Mouse (Mus musculus): ENCODE data around the gene Spc24.
"Not testable (repeated sequence)": the region's sequence is repeated elsewhere in the genome, so short reads cannot be mapped to it uniquely, and the experiment has no call there.

Spc24 gene

GRCm38 (mm10) chr9:21784517-21785307 is 24.6 kb upstream of the Spc24 start:
- no peak for DNase-seq (ENCODE audit: low spot score)

- DNase-seq (ENCODE audit: low spot score), result no peak
Measured at GRCm38 (mm10) chr9:21781657-21782468, 21.8 kb upstream of the Spc24 start.

GRCm38 (mm10) chr9:21777726-21778125 is 17.6 kb upstream of the Spc24 start:
- no peak for DNase-seq (ENCODE audit: low spot score)

- DNase-seq (ENCODE audit: low spot score), result no peak
Measured at GRCm38 (mm10) chr9:21774353-21774752, 14.2 kb upstream of the Spc24 start.

GRCm38 (mm10) chr9:21773396-21773795 is 13.3 kb upstream of the Spc24 start:
- not testable (repeated sequence) for DNase-seq (ENCODE audit: low spot score)

- no peak for DNase-seq (ENCODE audit: low spot score)
Measured at GRCm38 (mm10) chr9:21769558-21770183, 9.6 kb upstream of the Spc24 start.

- no peak for DNase-seq (ENCODE audit: low spot score)
Measured at GRCm38 (mm10) chr9:21768511-21769411, 8.7 kb upstream of the Spc24 start.

GRCm38 (mm10) chr9:21767896-21768295 is 7.8 kb upstream of the Spc24 start:
- no peak for DNase-seq (ENCODE audit: low spot score)

- DNase-seq (ENCODE audit: low spot score), result no peak
Measured at GRCm38 (mm10) chr9:21764084-21764999, 4.2 kb upstream of the Spc24 start.

- DNase-seq (ENCODE audit: low spot score), result no peak
Measured at GRCm38 (mm10) chr9:21762135-21762534, 2.0 kb upstream of the Spc24 start.

- peak; percentile 29 for DNase-seq (ENCODE audit: low spot score)
Measured at GRCm38 (mm10) chr9:21759718-21760117, 385 bp downstream of the Spc24 start.

- DNase-seq (ENCODE audit: low spot score), result no peak
Measured at GRCm38 (mm10) chr9:21758576-21759529, 1.2 kb downstream of the Spc24 start.

GRCm38 (mm10) chr9:21754516-21755321 is 5.4 kb downstream of the Spc24 start:
- no peak for DNase-seq (ENCODE audit: low spot score)

GRCm38 (mm10) chr9:21754003-21754402 is 6.1 kb downstream of the Spc24 start:
- no peak for DNase-seq (ENCODE audit: low spot score)

GRCm38 (mm10) chr9:21752252-21752792 is 7.8 kb downstream of the Spc24 start:
- DNase-seq (ENCODE audit: low spot score), result no peak

- no peak for DNase-seq (ENCODE audit: low spot score)
Measured at GRCm38 (mm10) chr9:21751347-21751746, 8.8 kb downstream of the Spc24 start.

GRCm38 (mm10) chr9:21750370-21750769 is 9.7 kb downstream of the Spc24 start:
- no peak for DNase-seq (ENCODE audit: low spot score)
